Mouse (Mus musculus): ENCODE measurements around the gene Cdc20.

Gene Cdc20

DNA sequence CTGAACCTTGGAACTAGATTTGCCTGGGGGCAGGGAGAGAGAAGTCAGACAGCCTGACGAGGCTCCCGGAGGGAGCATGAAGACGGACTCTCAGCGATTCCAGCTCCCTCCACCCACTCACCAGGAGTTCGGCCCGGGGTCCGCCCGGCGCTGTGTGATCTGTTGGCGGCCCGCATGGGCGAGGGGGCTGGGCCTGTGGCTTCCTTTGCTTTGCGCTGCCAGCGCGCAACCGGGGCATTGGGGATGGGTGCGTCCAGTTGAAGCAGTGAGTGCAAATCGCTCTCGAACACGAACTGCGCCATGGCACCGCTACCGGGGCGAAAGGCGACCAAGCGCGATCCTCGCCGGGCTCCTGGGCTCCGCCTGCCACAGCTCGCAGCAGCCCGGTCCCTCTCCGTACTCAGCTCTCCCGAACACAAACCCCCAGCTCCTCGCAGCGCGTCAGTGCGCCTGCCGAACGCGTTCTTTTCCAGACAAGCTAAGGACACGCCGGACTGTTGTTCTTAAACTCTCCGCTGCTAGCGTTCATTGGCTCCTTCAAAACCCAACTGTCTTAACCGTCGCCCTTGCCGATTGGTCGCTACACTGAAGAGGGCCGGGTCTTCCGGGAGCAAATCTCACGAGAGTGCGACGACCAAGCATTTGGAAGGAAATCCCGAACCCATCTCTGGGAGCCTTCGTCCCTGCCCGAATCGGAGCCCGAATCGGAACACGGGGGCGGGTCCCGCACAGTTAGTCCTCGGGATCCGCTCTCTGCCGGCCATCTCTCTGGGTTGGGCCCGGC, at the start of gene Cdc20:
TSS of gene Cdc20 (minus strand) at position 533 of the 784 bp plus-strand sequence.
- peak; percentile 89 for DNase-seq (ENCODE audit: extremely low spot score, low spot score)

GRCm38 (mm10) chr4:118476773-118477530, 39.8 kb upstream of the Cdc20 start:
- DNase-seq (ENCODE audit: extremely low spot score, low spot score): peak; percentile 57

GRCm38 (mm10) chr4:118472687-118473086, 35.5 kb upstream of the Cdc20 start:
- DNase-seq (ENCODE audit: extremely low spot score, low spot score): no peak

- peak; percentile 32 for DNase-seq (ENCODE audit: extremely low spot score, low spot score)
These were observed 34.1 kb upstream of the Cdc20 start for GRCm38 (mm10) chr4:118471281-118471680.

GRCm38 (mm10) chr4:118465697-118466163, 28.6 kb upstream of the Cdc20 start:
- DNase-seq (ENCODE audit: extremely low spot score, low spot score): peak; percentile 50

GRCm38 (mm10) chr4:118464956-118465355, 27.8 kb upstream of the Cdc20 start:
- no peak for DNase-seq (ENCODE audit: extremely low spot score, low spot score)

DNA sequence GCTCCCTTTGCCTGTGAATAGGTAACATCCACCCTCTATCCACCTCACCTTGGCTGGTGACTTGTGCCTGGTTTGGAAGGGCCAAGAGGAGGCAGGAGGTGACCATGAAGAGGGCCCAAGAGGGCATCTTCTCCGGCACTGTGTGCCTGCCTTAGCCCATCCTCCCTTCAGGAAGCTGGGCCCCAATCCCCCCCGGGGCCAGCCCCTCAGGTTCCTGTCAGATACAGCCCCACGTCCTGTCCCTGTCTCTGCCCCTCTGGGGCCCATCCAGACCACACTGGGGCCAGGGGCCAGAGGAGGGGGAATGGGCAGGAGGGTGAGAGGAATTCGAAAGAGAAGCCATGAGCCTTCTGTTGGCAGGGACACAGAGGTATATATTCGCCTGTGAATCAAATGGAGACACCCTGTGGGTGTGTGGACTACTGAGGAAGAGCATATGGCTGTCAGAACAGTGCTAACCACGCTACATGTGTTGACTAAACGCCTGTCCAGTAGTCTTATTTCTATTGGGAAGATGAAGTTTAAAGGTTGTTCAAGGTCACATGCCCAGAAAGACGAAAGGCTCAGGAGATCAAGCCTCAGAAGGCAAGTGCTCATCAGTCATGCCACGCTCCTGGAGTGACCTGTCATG, 20.3 kb upstream of the Cdc20 start, which contains the start of gene Mpl:
TSS of gene Mpl (minus strand) at position 169 of the 631 bp plus-strand sequence.
- no peak for DNase-seq (ENCODE audit: extremely low spot score, low spot score)

DNA sequence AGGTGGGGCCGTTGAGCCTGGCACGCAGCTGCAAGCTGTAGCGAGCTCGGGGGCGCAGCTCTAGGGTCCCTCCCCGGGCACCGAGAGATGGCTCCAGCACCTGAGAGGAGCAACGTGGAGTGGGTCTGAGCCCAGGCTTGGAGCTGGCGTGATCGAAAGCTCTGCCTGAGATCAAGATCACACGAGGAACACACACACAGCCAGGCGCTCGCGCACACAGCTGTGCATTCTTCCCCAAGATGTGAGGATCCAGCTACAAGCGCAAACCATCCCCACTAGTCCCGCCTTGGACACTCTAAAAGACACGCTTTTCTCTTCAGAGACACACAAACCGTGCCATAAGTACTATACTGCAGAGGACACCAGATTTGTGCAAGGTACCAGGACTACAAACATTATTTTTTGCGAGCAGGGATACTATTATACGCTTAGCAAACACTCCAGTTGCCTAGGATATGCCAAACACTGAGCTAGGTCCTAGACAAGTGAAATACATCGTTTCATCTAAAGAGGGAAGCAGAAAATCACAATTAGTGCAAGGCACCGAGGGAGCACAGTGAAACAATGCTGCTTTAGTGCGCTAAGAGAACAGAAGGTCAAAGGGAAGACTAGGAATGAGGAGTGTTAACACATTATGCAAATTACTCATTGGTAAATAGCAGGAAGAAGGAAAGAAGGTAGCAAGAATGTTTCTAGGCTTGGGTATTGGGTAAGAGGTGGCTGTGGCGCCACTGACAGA, 9.4 kb upstream of the Cdc20 start:
- peak; percentile 35 for DNase-seq (ENCODE audit: extremely low spot score, low spot score)

GRCm38 (mm10) chr4:118445781-118446414, 8.7 kb upstream of the Cdc20 start:
- peak; percentile 65 for DNase-seq (ENCODE audit: extremely low spot score, low spot score)

DNA sequence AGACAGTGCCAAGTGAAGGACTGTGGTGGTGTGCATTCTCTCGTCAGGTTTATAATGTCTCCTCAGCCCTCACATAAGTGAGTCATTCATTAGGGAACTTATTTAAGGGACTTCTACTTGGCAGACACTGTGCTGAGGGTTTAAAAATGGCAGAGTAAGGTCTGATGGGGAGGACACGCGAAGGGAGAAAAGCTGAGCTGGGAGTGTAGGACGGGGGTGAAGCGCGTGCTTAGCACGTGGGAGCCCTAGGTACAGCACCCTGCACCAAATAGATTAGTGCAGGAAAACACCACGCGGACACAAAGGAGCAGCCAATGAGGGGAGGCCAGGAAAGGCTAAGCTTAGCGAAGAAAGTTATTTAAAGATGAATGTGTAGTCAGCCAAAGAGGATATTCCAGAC, 7.9 kb upstream of the Cdc20 start:
- no peak for DNase-seq (ENCODE audit: extremely low spot score, low spot score)

DNA sequence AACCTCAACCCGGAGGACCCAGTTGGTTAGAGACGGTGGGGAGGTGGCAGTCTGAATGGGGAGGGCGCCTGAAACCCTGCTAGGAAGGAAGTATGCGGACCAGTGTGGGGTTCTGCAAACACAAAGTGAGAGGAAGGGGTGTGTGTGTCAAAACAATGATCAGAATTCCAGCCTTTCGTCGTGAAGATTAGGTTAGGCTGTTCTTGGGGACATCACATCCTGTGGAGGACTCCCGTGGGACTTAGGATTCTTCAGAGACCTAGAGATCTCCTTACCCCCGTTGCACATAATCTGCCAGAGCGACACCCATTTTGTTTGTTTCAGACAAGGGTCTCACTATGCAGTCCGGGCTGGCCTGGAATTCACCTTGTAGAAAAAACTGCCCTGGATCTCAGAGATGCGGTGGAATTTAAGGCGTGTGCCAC, 689 bp upstream of the Cdc20 start:
- DNase-seq (ENCODE audit: extremely low spot score, low spot score): peak; percentile 60

DNA sequence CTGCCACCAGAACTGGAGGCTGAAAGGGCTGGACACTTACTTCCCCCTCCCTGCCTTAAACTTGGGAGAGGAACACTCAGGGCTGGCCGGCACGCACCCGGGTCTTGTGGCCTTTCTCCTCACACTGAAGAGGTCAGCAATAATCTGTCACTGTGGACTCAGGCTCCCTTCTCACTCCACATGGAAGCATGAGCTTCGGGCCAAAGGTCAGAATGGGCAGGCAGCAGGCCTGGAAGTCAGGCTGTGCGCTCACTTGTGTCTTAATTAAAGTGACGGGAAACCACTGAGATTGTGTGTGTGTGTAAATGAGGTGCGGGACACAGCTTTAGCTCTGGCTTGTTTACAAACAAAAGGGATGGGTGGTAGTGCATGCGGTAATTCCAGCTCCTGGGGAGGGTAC, 4.8 kb downstream of the Cdc20 start:
- no peak for DNase-seq (ENCODE audit: extremely low spot score, low spot score)

GRCm38 (mm10) chr4:118429215-118429895, 7.8 kb downstream of the Cdc20 start:
- no peak for DNase-seq (ENCODE audit: extremely low spot score, low spot score)

DNA sequence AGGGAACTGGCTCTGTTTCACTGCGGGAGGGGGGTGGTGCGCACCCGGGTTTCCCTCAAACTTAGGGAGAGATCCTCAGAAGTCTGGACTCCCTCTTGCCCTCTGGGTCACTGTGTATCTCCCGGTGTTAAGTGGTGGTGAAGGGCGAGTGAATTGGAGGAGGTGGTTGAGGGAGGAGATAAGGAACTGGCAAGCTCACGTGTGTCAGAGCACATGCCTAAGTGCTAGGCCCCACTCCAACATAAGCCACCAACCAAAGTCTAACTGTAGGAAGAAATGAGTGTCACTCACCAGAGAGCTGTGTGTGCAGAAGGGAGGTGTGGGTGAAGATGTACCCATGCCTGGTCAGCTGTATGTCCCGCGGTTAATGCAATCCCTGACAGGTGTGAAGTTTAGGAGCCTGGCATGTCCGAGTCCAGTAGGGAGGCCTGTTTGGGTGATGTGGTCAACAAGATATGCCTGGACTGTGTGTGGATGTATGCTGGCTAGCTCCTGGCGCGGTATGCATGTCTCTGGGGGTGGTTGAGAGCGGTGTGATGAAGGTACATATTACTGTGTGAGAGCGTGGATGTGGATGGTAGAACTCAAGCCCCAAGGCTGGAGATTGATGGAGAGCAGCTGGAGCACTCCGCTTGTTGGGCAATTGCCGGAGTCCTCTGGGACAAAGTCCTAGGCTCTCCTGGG, 8.5 kb downstream of the Cdc20 start:
- no peak for DNase-seq (ENCODE audit: extremely low spot score, low spot score)

DNA sequence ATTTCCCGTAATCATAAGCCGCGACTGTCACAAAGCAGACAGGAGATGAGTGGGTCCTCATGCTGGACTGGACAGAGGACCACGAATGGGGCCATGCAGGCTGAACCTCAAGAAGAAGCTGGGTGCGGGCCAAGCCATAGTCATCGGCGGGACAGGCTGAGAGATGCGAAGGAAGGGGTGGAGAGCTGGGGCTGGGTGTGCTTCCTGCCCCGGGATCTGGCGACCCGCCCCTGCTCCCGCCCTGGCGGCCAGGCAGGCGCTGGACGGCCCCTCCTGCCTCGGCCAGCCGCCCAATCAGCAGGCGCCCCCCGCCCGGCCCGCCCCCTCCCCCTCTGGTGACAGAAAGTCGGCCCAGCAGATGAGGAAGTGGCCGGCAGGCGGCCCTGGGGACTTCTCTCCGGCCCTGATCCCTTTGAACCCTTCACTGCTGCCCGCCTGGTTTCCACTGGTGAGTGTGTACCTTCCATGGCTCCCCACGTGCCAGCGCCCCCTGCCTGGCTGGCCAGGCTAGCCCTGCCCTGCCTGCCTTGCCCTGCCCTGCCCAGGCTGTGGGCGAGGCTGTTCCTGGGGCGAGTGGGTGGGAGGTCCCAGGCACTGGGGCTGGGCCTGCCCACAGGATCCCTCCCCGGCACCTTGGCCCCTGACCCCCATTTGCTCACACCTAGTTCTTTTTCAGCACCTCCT, 9.2 kb downstream of the Cdc20 start, which contains the start of gene Elovl1:
TSS of gene Elovl1 (plus strand) at position 326 of the 684 bp plus-strand sequence.
- peak; percentile 93 for DNase-seq (ENCODE audit: extremely low spot score, low spot score)

DNA sequence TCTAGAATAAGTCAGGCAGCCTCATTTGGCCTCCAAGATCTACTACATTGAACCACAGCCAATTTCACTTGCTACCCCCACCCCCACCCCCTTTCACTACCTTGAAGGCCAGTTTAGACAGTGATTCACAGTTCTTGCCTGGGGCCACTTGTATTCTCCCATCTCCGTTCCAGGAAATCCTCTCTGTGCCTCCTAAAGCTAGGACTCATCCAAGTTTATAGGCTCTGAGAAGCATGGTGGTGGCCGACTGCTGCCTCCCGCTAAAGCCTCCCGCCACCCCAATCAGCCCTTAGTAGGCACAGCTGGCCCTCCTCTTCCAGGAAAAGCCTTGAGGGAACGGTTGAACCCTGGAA, 9.8 kb downstream of the Cdc20 start:
- no peak for DNase-seq (ENCODE audit: extremely low spot score, low spot score)

- no peak for DNase-seq (ENCODE audit: extremely low spot score, low spot score)
These were observed 11.8 kb downstream of the Cdc20 start for GRCm38 (mm10) chr4:118425374-118425773.

- DNase-seq (ENCODE audit: extremely low spot score, low spot score): no peak
These were observed 12.5 kb downstream of the Cdc20 start for GRCm38 (mm10) chr4:118424541-118425160.
